Mouse (Mus musculus): ENCODE measurements around the gene Cplx1.
A peak's percentile ranks its signal among the peaks of the same experiment; 100 is the strongest.

The Cplx1 gene

GRCm38 (mm10) chr5:108549489-108550206 lies at the start of gene Cplx1:
Gene Cplx1, minus strand, starts transcription at chr5:108550024.
- peak; percentile 65 for DNase-seq (ENCODE audit: inconsistent ontology term)

GRCm38 (mm10) chr5:108581361-108581891 lies 31.6 kb upstream of the Cplx1 start:
- DNase-seq (ENCODE audit: inconsistent ontology term): no peak

- no peak for DNase-seq (ENCODE audit: inconsistent ontology term)
Observed at GRCm38 (mm10) chr5:108573054-108573453, 23.2 kb upstream of the Cplx1 start.

GRCm38 (mm10) chr5:108570991-108571390 lies 21.2 kb upstream of the Cplx1 start:
- no peak for DNase-seq (ENCODE audit: inconsistent ontology term)

GRCm38 (mm10) chr5:108567104-108567503 lies 17.3 kb upstream of the Cplx1 start:
- no peak for DNase-seq (ENCODE audit: inconsistent ontology term)

GRCm38 (mm10) chr5:108566523-108566922 lies 16.7 kb upstream of the Cplx1 start:
- no peak for DNase-seq (ENCODE audit: inconsistent ontology term)

GRCm38 (mm10) chr5:108565381-108565780 lies 15.6 kb upstream of the Cplx1 start:
- DNase-seq (ENCODE audit: inconsistent ontology term): no peak

- DNase-seq (ENCODE audit: inconsistent ontology term): no peak
Observed at GRCm38 (mm10) chr5:108564346-108564745, 14.5 kb upstream of the Cplx1 start.

- DNase-seq (ENCODE audit: inconsistent ontology term): no peak
Observed at GRCm38 (mm10) chr5:108562483-108562882, 12.7 kb upstream of the Cplx1 start.

- DNase-seq (ENCODE audit: inconsistent ontology term): no peak
Observed at GRCm38 (mm10) chr5:108556986-108557385, 7.2 kb upstream of the Cplx1 start.

- no peak for DNase-seq (ENCODE audit: inconsistent ontology term)
Observed at GRCm38 (mm10) chr5:108554041-108554440, 4.2 kb upstream of the Cplx1 start.

- DNase-seq (ENCODE audit: inconsistent ontology term): no peak
Observed at GRCm38 (mm10) chr5:108550207-108550594, 377 bp upstream of the Cplx1 start.

- DNase-seq (ENCODE audit: inconsistent ontology term): no peak
Observed at GRCm38 (mm10) chr5:108549137-108549488, 711 bp downstream of the Cplx1 start.

GRCm38 (mm10) chr5:108547636-108548035 lies 2.2 kb downstream of the Cplx1 start:
- no peak for DNase-seq (ENCODE audit: inconsistent ontology term)

GRCm38 (mm10) chr5:108543516-108544291 lies 6.1 kb downstream of the Cplx1 start:
- DNase-seq (ENCODE audit: inconsistent ontology term): no peak

GRCm38 (mm10) chr5:108534188-108534587 lies 15.6 kb downstream of the Cplx1 start:
- DNase-seq (ENCODE audit: inconsistent ontology term): no peak

GRCm38 (mm10) chr5:108522597-108522996 lies 27.2 kb downstream of the Cplx1 start:
- DNase-seq (ENCODE audit: inconsistent ontology term): no peak

- DNase-seq (ENCODE audit: inconsistent ontology term): no peak
Observed at GRCm38 (mm10) chr5:108521896-108522295, 27.9 kb downstream of the Cplx1 start.

GRCm38 (mm10) chr5:108521016-108521415 lies 28.8 kb downstream of the Cplx1 start:
- no peak for DNase-seq (ENCODE audit: inconsistent ontology term)

- DNase-seq (ENCODE audit: inconsistent ontology term): no peak
Observed at GRCm38 (mm10) chr5:108520153-108520552, 29.7 kb downstream of the Cplx1 start.

GRCm38 (mm10) chr5:108518951-108519350 lies 30.9 kb downstream of the Cplx1 start:
- DNase-seq (ENCODE audit: inconsistent ontology term): no peak

- no peak for DNase-seq (ENCODE audit: inconsistent ontology term)
Observed at GRCm38 (mm10) chr5:108518106-108518885, 31.5 kb downstream of the Cplx1 start.

All from Muller cell, postnatal 12 days (primary cell).